Mouse (Mus musculus) heart, adult 2 months (tissue): ENCODE data around the gene Ralbp1.

ENCODE experiments used
- CTCF ChIP-seq: fragments of 200-600 bp; IDR thresholded peaks from 2 replicates; pipeline ENCODE4 v1.8.1; 2022; ENCODE audit warnings: antibody characterized with exemption, mild to moderate bottlenecking, moderate library complexity
- EP300 ChIP-seq: fragments of 200-500 bp; IDR thresholded peaks from 2 replicates; pipeline ENCODE4 v1.6.1; 2011; ENCODE audit warnings: low read depth, low read length, control low read depth; ENCODE audit not compliant: insufficient read depth

- no peak for TF ChIP-seq CTCF
- TF ChIP-seq EP300: no peak
These were observed 19.6 kb upstream of the Ralbp1 start for GRCm38 (mm10) chr17:65905241-65905640.
